Mouse (Mus musculus): ENCODE data around the gene Carmil1.
A peak's percentile ranks its signal among the peaks of the same experiment; 100 is the strongest.

Carmil1 gene

DNA sequence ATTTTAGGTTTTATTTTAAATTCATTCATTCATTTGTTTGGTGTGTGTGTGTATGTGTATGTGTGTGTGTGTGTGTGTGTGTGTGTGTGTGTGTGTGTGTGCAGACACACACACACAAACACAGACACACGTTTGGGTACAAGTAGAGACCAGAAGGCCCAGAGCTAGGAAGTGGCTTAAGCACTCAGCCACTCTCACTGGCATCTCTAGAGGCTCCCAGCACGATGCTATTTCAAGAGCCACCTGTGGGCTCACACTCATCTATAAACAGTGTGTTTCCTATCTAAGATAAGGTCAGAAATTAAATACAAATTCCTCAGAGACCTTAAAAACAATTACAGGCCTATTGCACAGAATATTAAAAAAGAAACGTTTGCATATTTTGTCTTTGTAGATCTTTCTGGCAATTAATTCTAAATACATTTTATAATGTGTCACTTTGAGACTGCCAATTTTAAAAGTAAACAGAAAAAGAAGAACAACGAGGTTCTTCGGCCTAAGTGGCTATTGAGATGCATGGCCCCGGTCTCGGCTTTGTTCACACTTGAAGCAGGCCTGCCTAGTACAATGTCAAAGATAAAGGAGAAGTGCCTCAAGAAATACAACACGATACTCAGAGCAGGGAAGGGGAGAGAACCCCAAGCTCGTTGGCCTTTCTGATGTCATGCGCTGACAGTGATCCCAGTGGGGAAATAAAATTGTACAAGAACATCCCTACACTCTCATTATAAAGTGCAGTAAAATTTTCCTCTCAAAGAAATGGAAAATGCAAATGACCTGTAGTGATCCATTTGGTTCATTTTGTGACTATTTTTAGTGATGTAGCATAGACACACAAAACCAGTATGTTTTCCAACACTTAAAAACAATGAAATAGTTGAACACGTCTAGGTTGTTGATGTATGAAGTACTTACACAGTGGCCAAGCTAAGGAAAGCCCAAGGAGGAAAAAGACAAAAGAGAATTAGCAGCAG, 179.2 kb downstream of the Carmil1 start:
- DNase-seq = peak; percentile 53

DNA sequence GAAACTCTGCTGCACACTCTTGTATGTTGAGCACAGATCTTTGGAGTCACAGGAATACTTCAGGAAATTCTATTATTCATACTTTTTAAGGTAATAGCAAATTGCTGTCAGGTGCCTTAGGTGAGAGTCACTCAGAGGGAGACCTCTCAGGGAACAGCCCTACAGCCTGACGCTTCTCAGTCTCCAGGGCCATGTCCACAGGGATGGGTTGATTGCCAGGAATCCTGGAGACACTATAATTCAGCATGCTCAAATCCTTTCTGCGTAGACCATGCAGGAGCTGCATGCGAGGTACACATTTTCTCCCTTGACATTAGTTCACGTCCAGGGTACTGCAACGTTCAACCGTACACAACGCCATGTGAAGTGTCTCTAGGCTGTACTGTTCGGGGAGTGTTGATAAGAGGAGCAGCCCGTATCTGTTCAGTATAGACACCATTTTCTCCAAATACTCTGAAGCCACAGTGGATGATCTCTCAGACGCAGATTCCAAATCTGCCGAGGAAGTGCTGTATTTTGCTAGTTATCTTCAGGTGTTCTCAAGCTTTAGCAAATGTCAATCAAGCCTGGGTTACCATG, 180.0 kb downstream of the Carmil1 start:
- peak; percentile 16 for DNase-seq

DNA sequence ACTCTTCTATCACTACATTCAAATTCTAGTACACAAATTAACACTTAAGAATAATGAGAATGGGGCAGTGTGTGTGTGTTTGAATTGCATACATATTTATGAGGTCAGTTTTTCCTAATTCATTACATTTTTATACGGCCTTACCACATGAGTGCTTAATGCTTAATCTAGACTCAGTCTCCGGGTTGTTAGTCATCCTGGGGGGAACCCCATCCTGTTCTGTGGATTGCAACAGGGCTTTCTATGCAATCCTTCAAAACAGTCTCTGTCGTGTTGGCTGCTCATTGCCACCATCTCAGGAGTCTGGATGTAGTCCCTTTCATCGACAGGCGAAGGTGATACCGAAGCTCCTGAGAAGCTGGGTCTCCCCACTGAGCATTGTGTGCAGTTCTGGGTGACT, 184.0 kb downstream of the Carmil1 start:
- DNase-seq = no peak

DNA sequence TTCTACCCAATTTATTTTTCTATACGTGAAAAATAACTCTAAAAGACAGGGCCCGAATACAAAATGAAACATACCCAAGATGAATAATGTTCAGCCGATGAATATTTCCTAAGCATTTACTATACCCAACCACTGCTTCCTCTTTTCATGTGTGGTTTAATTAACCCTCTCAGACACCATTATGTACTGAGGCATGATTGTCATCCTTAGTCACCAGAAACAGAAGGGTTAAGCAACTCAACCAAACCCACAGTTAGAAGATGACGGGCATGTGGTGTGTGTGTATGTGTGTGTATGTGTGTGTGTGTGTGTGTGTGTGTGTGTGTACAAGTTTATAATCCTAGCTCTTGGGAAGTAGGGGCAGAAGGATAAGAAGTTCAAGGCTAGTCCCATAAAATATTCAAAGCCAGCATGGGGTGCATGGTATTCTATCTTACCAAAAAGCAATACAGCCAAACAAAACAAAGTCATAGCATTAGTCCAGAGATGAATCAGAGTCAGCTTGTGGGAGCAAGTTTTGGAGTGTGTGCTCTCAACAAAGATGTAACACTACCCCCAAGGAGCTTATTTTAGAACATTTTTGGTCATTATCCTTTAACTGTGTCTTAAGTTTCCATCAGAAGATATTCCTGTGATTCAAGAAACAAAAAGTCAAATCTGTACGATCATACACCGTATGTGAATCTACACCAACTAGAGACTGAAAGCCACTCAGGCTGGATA, 185.6 kb downstream of the Carmil1 start:
- DNase-seq = no peak

GRCm38 (mm10) chr13:24093108-24093507, 187.5 kb downstream of the Carmil1 start:
- DNase-seq = no peak

- no peak for DNase-seq
Measured at GRCm38 (mm10) chr13:24092073-24092472, 188.5 kb downstream of the Carmil1 start.

DNA sequence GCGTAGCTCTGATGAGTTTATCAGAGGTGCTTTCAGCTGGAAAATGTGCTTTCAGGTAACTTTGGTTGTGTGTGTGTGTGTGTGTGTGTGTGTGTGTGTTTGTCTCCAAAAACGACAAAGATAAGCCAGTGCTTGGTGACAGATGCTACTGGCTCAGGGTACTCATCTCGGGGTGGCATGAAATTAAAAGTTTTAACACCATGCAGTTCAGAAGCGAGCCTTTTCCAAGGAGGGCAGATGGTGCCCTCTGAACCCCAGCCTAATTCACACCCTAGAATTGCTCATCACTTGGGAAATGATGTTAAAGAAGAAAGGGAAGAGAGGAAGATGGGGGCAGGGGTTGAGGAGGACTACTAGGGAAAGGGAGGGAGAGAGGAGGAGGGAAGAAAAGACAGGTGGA, 198.4 kb downstream of the Carmil1 start:
- no peak for DNase-seq

- DNase-seq = no peak
Measured at GRCm38 (mm10) chr13:24081698-24082097, 198.9 kb downstream of the Carmil1 start.

- DNase-seq = no peak
Measured at GRCm38 (mm10) chr13:24072588-24072987, 208.0 kb downstream of the Carmil1 start.

DNA sequence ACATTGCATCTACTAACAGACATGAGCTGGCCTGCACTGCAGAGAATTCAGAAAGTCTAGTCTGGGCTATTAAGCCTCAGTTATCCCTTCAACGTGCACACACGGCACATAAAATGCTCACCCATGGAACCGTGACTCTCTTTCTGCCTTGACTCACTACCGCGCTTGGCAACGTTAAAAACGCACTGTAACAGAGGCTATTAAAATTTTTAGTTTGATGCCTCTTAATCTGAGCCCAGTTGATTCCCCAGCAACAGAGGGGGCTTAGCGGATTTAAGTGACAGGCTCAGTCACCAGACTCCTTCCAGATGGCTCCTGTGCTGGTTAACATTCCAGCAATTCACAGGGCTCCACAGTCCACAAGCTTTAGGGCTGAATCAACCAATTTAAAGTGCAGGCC, 213.0 kb downstream of the Carmil1 start:
- DNase-seq = no peak

DNA sequence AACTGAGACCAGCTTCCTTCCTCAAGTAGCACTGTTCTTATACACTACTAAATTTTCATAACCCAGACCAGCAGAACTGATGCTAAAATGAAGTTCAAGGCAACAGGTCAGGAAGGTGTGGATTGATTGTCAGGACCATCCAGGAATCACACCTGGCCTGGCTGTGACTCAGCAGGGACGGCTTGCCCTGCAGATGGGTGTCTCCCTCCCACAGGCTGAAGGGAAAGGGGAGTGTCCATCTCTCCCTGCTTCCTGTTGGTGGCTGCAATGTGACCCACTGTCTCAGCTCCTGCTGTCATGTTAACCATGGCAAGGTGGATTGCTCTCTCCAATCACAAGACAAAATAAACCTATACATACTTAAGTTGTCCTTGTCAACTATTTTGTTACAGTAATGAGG, 215.1 kb downstream of the Carmil1 start:
- no peak for DNase-seq

DNA sequence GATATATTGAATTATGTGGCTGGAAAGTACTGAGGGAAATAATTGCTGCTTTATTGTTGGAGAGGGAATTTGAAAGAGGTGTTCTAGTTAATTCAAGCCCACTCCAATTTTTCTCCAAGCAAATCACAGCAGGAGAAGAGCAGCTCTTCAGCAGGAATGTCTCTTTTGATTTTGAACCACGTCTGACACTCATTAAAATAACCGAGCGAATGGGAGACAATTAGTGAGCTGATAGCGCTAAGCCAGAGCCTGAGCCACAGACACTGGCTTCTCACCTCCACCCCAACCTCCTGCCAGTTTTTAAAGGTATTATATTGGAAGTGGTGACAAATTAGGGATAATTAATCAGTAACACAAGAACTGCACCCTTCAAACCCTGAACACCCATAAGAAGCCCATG, 217.8 kb downstream of the Carmil1 start:
- no peak for DNase-seq

DNA sequence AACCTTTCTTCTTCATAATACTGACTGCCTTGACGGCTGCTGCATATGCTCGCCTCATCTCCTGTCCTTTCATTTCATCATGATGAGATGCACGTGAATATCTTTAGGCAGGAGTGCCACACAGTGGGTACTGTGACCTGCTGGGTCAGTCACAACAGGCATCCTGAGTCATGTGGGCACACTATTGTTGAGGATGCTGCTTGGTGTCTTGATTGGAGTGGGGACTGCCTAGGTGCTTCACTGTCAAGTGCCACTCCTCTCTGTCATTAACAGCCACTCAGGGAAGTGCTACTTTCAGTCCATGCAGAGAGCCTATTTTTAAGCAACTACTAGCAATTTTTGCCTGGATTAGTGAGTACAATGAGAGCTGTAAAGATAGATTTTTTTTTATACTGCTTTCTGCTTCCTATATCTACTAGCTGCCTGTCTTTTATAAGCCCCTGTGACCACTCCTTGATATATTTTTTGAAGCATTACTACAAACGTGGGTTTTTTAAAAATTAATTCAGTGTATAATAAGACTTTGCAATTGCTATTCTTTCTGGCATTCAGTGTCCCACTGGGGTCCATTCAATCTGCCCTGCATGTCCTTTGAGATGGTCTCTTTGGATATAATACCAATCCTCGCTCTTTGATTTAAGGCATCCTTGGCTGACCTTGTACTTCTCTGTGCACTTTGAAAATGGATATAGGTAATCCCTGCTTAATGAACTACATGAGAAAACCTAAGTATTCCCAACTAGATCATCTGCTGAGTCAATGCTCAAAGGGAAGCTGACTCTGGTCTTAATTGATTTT, 225.3 kb downstream of the Carmil1 start:
- no peak for DNase-seq

- DNase-seq = no peak
Measured at GRCm38 (mm10) chr13:24051496-24051895, 229.1 kb downstream of the Carmil1 start.

GRCm38 (mm10) chr13:24050330-24050729, 230.3 kb downstream of the Carmil1 start:
- no peak for DNase-seq

DNA sequence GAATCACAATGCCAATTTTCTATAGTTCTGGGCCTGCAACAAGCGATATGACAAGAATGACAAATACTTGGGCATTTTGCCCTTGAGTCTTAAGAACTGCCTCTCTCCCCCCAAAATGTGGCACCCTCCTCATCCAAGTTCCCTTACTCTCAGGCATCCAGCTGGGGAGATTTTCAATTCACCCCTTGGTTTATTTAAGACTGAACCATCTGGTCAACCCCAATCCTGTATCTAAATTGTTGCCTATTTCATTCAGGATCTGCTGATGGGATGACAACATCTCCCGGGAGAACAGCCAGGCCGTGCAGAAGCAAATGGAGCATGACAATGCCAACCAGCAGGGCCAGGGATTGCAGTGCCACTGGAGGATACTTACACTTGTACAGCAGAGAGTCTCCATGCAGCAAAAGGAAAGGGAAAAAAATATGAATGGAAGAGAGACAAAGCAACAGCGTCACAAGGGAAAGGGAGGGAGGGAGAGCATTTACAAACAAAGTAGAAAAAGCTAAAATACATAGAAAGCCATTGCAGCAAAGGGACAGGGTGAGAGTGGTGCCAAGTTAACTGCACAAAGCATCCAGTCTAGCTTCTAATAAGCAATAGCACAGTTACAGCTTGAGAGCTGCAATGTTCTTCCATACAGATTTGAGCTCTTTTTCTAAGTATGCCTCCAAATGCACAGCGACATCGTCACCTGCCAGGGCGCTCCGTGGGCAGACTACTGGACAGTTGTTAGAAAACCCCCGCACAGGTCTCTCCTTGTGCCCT, 231.1 kb downstream of the Carmil1 start:
- DNase-seq = peak; percentile 19

- DNase-seq = no peak
Measured at GRCm38 (mm10) chr13:24048611-24049010, 232.0 kb downstream of the Carmil1 start.

- no peak for DNase-seq
Measured at GRCm38 (mm10) chr13:24045271-24045670, 235.3 kb downstream of the Carmil1 start.

DNA sequence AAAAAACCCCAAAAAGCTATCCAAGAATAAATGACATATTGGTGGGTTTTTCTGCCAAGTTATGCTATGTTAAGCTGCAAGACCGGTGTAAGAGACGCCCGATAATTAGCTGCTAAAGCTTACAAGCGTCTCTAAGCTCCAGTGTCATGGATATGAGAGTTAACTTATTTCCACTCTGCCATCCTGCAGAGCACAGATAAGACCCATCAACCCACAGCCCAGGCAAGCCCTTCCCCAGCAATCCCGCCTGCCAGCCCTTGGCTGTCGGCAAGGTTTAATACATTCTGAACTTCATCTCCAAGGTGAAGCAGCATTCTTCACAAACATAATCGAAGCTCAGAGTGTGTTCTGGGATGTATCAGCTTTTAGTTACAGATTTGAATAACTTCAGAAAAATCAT, 240.4 kb downstream of the Carmil1 start:
- DNase-seq = no peak

GRCm38 (mm10) chr13:24037502-24037901, 243.1 kb downstream of the Carmil1 start:
- DNase-seq = peak; percentile 84

DNA sequence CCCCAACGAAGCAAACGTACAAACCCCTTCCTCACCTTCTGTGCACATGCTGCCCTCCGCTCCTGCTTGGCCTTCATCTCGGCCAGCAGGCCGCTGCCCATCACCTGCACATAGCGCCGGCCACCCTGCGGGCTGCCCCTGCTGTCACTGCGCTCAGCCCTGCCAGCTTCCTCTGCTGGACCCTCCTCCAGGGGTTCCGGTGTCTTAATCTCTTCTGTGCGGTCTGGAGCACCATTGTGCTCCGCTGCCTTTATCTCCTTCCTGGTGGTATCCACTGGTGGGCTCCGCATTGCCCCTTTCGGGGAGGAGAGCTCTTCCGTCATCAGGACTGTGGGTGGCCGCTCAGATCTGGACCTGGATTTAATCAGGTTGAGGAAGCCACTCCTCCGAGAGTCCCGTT, 244.4 kb downstream of the Carmil1 start:
- DNase-seq = no peak

Data from lung, postnatal 36 days (tissue).